Mouse (Mus musculus): ENCODE data around the gene 4930451I11Rik.
A peak's percentile ranks its signal among the peaks of the same experiment; 100 is the strongest.

The 4930451I11Rik gene

GRCm38 (mm10) chr7:126831539-126831938 lies at the start of gene 4930451I11Rik:
TSS of gene 4930451I11Rik (minus strand) at chr7:126831639.
- DNase-seq (ENCODE audit: low spot score in 2 of 2), result no peak

DNA sequence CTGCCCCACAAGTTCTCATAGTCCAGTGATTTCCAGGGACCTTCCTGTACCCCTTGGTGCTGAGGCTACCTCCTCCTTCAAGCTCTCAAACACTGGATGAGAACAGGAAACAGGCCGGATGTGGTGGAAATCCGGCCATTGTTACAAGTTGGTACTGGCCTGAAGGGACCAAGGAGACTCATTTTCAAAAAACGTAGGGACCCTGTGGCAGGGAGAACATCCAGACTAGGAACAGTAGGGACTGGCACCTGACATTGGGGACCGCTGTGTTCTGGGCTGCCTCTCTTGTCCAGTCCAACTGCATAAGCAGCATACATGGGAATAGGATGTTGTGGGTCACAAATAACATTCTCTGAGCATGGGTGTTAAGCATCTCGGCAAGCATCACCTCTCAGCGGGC lies 49.6 kb upstream of the 4930451I11Rik start:
- no peak for DNase-seq (ENCODE audit: low spot score in 2 of 2)

DNA sequence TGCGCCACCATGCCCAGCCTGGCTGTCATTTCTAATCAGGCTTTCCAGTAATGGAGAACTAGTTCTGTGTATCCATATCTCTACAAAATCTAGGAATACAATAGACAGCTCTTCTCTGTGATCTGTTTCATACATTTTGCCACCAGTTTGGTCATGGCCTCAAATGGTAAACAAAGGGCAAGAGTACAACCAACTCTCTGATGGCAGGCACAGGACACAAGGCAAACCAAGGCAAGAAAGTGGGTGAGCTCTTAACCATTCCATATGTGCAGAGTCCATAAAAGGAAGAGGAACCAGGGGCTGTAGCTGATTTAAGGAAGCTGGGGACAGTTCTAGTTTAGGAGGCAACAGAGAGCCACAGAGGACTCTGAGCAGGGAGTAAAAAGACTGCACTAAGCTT lies 45.8 kb upstream of the 4930451I11Rik start:
- DNase-seq (ENCODE audit: low spot score in 2 of 2), result no peak

GRCm38 (mm10) chr7:126870520-126870891 lies 39.1 kb upstream of the 4930451I11Rik start:
- DNase-seq (ENCODE audit: low spot score in 2 of 2), result peak in 1 of 2 experiments; percentile 58

- peak in 1 of 2 experiments; percentile 55 for DNase-seq (ENCODE audit: low spot score in 2 of 2)
These were observed 38.5 kb upstream of the 4930451I11Rik start for GRCm38 (mm10) chr7:126869780-126870519.

DNA sequence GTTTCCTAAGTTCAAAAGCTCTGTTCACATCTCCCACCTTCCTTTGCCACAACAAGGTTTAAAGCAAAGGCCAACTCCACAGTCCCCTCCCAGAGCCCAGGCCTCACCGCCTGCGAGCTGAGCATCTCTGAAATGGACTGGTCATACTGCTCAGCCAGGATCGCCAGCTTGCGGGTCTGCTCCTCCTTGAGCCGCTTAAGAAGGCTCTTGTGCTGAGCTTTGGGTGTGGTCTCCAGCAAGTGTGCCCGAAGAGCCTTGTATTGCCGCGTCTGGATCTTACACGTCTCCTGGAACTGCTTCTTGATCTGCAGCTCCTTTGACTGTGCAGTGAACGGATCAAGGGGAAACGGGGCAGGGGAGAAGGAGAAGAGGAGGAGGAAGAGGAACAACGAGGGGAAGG lies 36.6 kb upstream of the 4930451I11Rik start:
- peak in 1 of 2 experiments; percentile 54 for DNase-seq (ENCODE audit: low spot score in 2 of 2)

- DNase-seq (ENCODE audit: low spot score in 2 of 2), result no peak
These were observed 36.1 kb upstream of the 4930451I11Rik start for GRCm38 (mm10) chr7:126867534-126867933.

GRCm38 (mm10) chr7:126863791-126864190 lies 32.4 kb upstream of the 4930451I11Rik start:
- DNase-seq (ENCODE audit: low spot score in 2 of 2), result peak in 1 of 2 experiments; percentile 62

- peak; percentile 91 to 97 for DNase-seq (ENCODE audit: low spot score in 2 of 2)
These were observed 30.8 kb upstream of the 4930451I11Rik start, which contains the start of gene Ino80e for GRCm38 (mm10) chr7:126862147-126862784. TSS of gene Ino80e (minus strand) at chr7:126862377.

DNA sequence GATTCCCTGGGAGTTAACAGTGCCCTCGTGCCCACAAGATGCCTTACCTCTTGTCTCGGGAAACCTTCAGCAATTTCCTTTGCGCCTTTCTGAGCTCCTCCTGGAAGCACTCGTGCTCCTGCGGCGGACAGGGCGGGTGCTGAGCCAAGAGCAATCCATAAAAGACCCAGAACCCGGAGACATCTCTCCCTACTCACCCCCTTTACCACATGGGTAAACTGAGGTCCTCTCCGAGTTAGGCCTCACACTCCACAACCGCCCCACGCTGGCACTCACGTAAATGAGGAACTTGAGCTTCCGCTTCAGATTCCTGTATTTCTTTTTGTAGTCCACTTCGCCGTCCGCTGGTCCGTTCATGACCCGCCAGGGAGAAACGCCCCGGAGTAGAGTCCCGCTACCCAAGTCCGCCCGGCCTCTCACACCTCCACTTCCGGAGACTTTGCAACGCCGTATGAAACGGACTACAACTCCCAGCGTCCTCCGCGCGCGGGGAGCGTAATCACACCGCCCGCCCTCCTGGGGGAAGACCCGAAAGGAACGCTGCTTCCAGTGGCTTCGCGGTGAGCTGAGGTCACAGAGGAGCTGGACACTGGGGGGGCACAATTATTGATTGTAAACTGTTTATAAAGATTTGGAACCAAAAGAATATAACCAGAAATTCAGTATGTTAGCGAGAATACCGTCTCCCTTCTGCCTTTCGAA lies 30.1 kb upstream of the 4930451I11Rik start, which contains the start of gene Hirip3:
TSS of gene Hirip3 (plus strand) at position 544 of the 702 bp plus-strand sequence.
- peak; percentile 94 to 97 for DNase-seq (ENCODE audit: low spot score in 2 of 2)

DNA sequence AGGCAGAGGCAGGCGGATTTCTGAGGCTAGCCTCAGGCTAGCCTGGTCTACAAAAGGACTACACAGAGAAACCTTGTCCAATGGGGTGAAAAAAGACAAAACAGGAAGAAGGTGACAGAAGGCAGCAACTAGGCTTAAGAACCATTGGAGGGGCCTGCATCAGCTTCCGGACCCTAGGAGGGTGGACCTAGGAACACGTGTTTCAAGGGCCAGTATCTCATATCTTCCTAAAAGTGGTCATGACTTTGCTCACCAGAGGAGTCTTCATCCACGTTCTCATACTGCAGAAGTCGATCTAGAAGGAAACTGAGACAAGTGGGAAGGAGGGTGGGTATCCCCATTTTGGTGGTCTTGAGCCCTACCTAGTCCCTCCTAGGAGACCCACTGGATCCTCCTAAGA lies 29.5 kb upstream of the 4930451I11Rik start:
- peak in 1 of 2 experiments; percentile 56 for DNase-seq (ENCODE audit: low spot score in 2 of 2)

GRCm38 (mm10) chr7:126856741-126857420 lies 25.4 kb upstream of the 4930451I11Rik start:
- peak in 1 of 2 experiments; percentile 58 for DNase-seq (ENCODE audit: low spot score in 2 of 2)

DNA sequence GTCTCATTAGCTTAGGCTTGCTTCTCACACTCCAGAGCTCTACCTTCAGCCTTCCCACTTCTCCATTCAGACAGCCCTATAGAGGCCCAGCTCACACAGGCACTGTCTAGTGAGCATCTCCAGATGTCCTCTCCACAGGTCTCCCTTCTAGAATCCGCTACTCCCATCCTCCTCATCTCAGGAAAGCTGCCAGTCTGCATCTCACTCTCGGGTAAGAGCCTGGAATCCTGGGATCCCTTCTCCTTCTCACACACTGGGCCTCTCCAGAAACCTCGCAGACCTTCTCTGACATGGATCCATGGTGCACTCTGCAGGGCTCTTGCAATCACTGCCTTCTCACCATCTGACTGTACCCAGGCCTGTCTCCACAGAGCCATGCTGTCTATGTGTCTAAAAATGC lies 24.2 kb upstream of the 4930451I11Rik start:
- no peak for DNase-seq (ENCODE audit: low spot score in 2 of 2)

DNA sequence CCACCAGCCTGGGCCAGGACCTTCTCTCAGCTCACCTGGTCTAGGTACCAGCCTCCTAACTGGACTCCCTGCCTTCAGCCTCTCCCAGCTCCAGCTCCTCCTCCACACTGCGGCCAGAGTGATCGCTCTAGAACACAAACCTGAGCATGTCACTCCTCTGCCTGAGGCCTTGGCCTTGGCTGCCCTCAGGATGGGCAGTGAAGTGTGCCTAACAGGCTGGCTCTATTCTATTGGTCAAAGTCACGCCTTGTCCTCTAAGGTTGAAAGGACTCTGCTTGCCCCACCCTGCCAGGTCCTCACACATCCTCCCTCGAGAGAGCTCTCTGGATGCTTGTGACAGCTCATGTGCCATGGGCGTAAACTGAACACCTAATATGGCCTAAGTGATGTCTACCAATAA lies 22.0 kb upstream of the 4930451I11Rik start:
- no peak for DNase-seq (ENCODE audit: low spot score in 2 of 2)

- DNase-seq (ENCODE audit: low spot score in 2 of 2), result peak in 1 of 2 experiments; percentile 59
These were observed 19.8 kb upstream of the 4930451I11Rik start for GRCm38 (mm10) chr7:126851192-126851591.

- DNase-seq (ENCODE audit: low spot score in 2 of 2), result no peak
These were observed 18.7 kb upstream of the 4930451I11Rik start for GRCm38 (mm10) chr7:126850161-126850560.

GRCm38 (mm10) chr7:126848794-126849193 lies 17.4 kb upstream of the 4930451I11Rik start:
- no peak for DNase-seq (ENCODE audit: low spot score in 2 of 2)

- no peak for DNase-seq (ENCODE audit: low spot score in 2 of 2)
These were observed 16.3 kb upstream of the 4930451I11Rik start for GRCm38 (mm10) chr7:126847421-126848398.

DNA sequence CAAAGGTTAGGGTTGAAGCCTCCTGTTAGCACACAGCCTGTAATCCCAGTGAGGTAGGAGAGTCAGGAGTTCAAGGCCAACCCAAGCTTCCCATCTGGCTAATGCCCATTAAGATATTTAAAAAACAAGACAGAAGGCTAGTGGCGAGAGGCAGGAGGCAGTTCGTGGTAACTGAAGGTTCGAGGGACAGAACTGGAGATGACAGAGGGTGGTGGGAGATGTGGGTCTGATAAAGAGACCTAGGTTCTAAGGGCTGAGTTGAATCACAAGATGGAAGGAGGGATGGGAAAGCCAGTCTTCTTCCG lies 15.6 kb upstream of the 4930451I11Rik start, which contains the start of gene Doc2a:
TSS of gene Doc2a (plus strand) at position 301 of the 305 bp plus-strand sequence.
- DNase-seq (ENCODE audit: low spot score in 2 of 2), result no peak

DNA sequence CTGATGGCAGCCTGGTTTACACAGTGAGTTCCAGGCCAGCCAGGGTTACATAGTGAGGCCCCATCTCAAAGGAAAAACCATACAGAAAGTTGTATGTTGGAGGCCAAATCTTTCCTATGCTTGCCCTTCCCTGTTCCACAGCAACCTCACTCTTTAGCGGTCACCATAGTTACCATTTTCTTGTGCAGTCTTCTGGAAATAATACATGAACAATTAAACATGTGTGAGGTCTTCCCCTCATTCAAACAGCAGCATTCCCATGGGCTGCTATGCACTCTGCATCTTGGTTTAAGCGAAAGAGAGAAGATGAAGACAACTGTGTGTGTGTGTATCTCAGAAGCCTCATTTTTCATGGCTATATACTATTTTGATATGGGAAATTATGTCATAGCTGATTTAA lies 14.1 kb upstream of the 4930451I11Rik start:
- DNase-seq (ENCODE audit: low spot score in 2 of 2), result no peak

GRCm38 (mm10) chr7:126843276-126843675 lies 11.8 kb upstream of the 4930451I11Rik start:
- no peak for DNase-seq (ENCODE audit: low spot score in 2 of 2)

Data from spleen, postnatal 4 days (tissue).